Mouse (Mus musculus) liver, adult 2 months (tissue): Measurements from ENCODE around the gene Armc6. TPM values are rescaled to one million over a fixed set of nuclear protein-coding genes. Genes with fewer than 3 reads are reported as not detected.

Experiments used
- DNase-seq: peaks from one replicate; pipeline ENCODE4 v3.0.0-alpha.2; 2011; ENCODE audit warnings: low read depth, low spot score; ENCODE audit errors: extremely low read depth
- H3K27ac ChIP-seq: fragments of 200-500 bp; replicated peaks from 2 replicates; pipeline ENCODE4 v1.5.1; 2012; ENCODE audit warnings: low read depth, mild to moderate bottlenecking, control low read depth, inconsistent platforms, low read length; ENCODE audit not compliant: insufficient read depth
- H3K27me3 ChIP-seq: fragments of 200-500 bp; 2 replicates; pipeline ENCODE4 v1.6.1; 2012; ENCODE audit warnings: mild to moderate bottlenecking, moderate library complexity, low read length, inconsistent platforms; ENCODE audit not compliant: control insufficient read depth, insufficient read depth
- H3K36me3 ChIP-seq: fragments of 200-500 bp; 2 replicates; pipeline ENCODE4 v1.6.1; 2012; ENCODE audit warnings: low read length, inconsistent platforms; ENCODE audit not compliant: control insufficient read depth, insufficient read depth
- H3K4me1 ChIP-seq: fragments of 200-500 bp; 2 replicates; pipeline ENCODE4 v1.6.1; 2011; ENCODE audit warnings: low read length; ENCODE audit not compliant: control insufficient read depth, insufficient read depth
- H3K4me3 ChIP-seq: fragments of 200-500 bp; 2 replicates; pipeline ENCODE4 v1.5.1; 2011; ENCODE audit warnings: low read depth, mild to moderate bottlenecking, control low read depth, low read length, moderate library complexity; ENCODE audit not compliant: insufficient read depth
- H3K79me2 ChIP-seq: fragments of 200-500 bp; 2 replicates; pipeline ENCODE4 v1.6.1; 2012; ENCODE audit warnings: inconsistent platforms, mild to moderate bottlenecking, low read length, moderate library complexity; ENCODE audit not compliant: control insufficient read depth, insufficient read depth
- H3K9ac ChIP-seq: fragments of 200-500 bp; 2 replicates; pipeline ENCODE4 v1.6.1; 2012; ENCODE audit warnings: low read depth, mild to moderate bottlenecking, control low read depth, inconsistent platforms, low read length
- CTCF ChIP-seq: fragments of 200-500 bp; IDR thresholded peaks from 2 replicates; pipeline ENCODE4 v1.5.1; 2011; ENCODE audit warnings: low read depth, low read length, control low read depth
- POLR2A ChIP-seq: fragments of 200-500 bp; IDR thresholded peaks from 2 replicates; pipeline ENCODE4 v1.6.1; 2011; ENCODE audit warnings: low read length, control low read depth; ENCODE audit not compliant: insufficient read depth; ENCODE audit errors: extremely low read depth
- WGBS: fragments of 180-500 bp; shearing (Covaris S2); methylation state at CpG from one replicate; pipeline ENCODE4 v1.1.7; 2018; 5-methylcytosine and 5-hydroxymethylcytosine counted together
- polyA plus RNA-seq: library from polyadenylated mRNA; depleted of rRNA; stranded (reverse); fragments of >200 nt; gene quantifications from 2 replicates; pipeline ENCODE4 v1.2.3, GENCODE M21; 2012
- total RNA-seq: library from RNA; depleted of rRNA; stranded (reverse); fragments of >200 nt; gene quantifications from 2 replicates; pipeline ENCODE4 v1.2.3, GENCODE M21; 2014

Armc6 gene
- total and polyA plus RNA-seq, 2 experiments = 4.4 to 9.6 TPM

- Histone ChIP-seq H3K27me3 (no peaks in the 10 kb centered on the region), H3K36me3 (peaks cover 48% of the 10 kb centered on the region), H3K9ac (no peak overlapping the region), H3K4me3 (no peak overlapping the region), H3K27ac (no peak overlapping the region), H3K4me1 (no peaks in the 10 kb centered on the region), H3K79me2 (peaks cover 6% of the 10 kb centered on the region)
- no peak for DNase-seq
- TF ChIP-seq POLR2A = no peak
- TF ChIP-seq CTCF = no peak
- WGBS = 95% methylated on average over 6 of the region's 6 CpGs
These were observed 12.4 kb upstream of the Armc6 start for GRCm38 (mm10) chr8:70246622-70247021.

- Histone ChIP-seq H3K4me3 (no peak overlapping the region), H3K9ac (no peak overlapping the region), H3K27ac (no peak overlapping the region), H3K4me1 (peaks cover 6% of the 10 kb centered on the region), H3K36me3 (peaks cover 44% of the 10 kb centered on the region), H3K79me2 (peaks cover 2% of the 10 kb centered on the region), H3K27me3 (no peaks in the 10 kb centered on the region)
- no peak for DNase-seq
- 92% methylated on average over 5 of the region's 5 CpGs for WGBS
- no peak for TF ChIP-seq POLR2A
- TF ChIP-seq CTCF = peak; percentile 51
These were observed 6.4 kb upstream of the Armc6 start for GRCm38 (mm10) chr8:70240642-70241041.

DNA sequence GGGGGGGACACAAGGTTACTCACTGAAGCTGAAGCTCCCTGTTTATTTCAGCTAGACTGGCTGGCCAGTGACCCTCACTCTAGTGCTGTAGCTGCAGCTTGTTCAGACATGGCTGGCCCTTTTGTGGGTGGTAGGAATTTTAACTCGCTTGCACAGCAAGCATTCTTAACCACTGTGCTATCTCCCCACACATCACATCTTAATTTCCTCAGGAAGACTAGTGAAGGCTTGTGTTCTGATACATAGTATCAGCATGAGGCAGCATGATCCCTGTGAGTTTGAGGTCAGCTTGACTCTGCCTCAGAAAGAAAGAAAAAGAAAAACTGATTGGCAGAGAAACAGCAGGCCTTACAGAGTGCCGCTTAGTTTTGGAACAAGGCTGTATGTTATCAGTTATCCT is 3.6 kb upstream of the Armc6 start:
- TF ChIP-seq CTCF (no peak), POLR2A (no peak)
- Histone ChIP-seq H3K27me3 (no peaks in the 10 kb centered on the region), H3K4me1 (peaks cover 14% of the 10 kb centered on the region), H3K9ac (no peak overlapping the region), H3K4me3 (no peak overlapping the region), H3K36me3 (peaks cover 28% of the 10 kb centered on the region), H3K27ac (no peak overlapping the region), H3K79me2 (no peaks in the 10 kb centered on the region; the same call in 1 of the 2 replicates)
- DNase-seq = no peak
- WGBS = 80% methylated on average over 2 of the region's 2 CpGs

DNA sequence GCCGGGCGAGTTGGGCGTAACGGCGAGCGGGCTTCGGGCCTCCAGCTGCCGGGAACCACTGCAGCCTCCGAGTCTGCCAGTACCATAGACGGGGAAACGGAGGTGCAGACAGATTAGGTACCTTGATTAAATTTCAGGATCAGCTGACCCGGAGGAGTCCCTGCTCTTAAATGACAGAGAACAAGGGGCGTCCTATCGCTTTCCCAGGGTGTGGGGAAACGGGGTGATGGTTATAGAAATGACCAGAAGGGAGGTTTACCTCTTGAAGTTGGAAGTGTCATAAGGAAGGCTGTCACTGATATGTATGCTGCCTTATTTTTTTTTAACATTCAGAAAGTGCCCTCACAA is 489 bp upstream of the Armc6 start:
- peak overlapping the region; percentile 72 for H3K9ac ChIP-seq
- peaks cover 14% of the 10 kb centered on the region for H3K4me1 ChIP-seq
- no peaks in the 10 kb centered on the region for H3K27me3 ChIP-seq
- H3K4me3 ChIP-seq = peak overlapping the region; percentile 68
- no peak for DNase-seq
- H3K27ac ChIP-seq = peak overlapping the region; percentile 34
- no peak for TF ChIP-seq POLR2A
- TF ChIP-seq CTCF = no peak
- 0% methylated on average over 15 of the region's 15 CpGs for WGBS
- H3K79me2 ChIP-seq = no peaks in the 10 kb centered on the region; the same call in 1 of the 2 replicates
- H3K36me3 ChIP-seq = peaks cover 15% of the 10 kb centered on the region

DNA sequence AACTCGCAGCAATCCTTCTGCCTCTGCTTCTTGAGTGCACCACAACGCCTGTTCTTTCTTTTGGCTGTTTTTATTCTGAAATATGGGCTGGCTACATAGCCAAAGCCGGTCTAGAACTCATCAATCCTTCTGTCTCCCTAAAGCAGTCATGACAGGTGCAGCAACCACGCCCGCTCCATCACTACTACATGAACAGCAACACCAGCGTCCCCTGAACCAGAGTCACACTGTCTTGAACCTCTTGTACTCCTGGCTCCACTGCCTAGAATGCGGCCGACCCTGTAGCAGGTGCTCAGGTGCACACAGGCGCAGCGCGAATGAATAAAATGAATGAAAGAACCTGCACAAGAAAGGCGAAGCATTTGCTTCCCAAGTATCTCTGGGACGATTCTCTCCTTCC is 660 bp downstream of the Armc6 start:
- Histone ChIP-seq H3K4me3 (peak overlapping the region; percentile 68), H3K36me3 (peaks cover 14% of the 10 kb centered on the region), H3K27me3 (no peaks in the 10 kb centered on the region), H3K27ac (no peak overlapping the region), H3K4me1 (peaks cover 14% of the 10 kb centered on the region), H3K79me2 (no peaks in the 10 kb centered on the region; the same call in 1 of the 2 replicates), H3K9ac (peak overlapping the region; percentile 87)
- TF ChIP-seq POLR2A (no peak), CTCF (no peak)
- 9% methylated on average over 13 of the region's 13 CpGs for WGBS
- DNase-seq = no peak

DNA sequence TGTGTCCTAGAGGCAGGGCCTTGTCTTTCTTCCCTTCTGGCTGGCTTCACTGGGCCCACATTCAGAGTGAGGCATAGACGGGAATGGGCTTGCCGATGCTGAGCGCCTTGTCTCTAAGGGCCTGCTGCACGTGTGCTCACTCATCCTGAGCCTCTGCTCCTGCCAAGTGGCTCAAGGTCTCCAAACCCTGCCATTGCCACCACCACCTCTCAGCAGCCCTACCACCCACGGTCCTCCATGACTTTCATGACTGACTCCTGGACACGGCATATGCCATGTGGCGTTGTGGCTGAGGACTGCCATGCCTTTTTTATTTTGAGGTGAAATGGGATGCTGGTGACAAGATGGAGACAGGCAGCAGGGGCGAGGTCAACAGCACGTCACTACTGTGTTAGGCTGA is 3.4 kb downstream of the Armc6 start:
- Histone ChIP-seq H3K9ac (no peak overlapping the region), H3K4me3 (no peak overlapping the region), H3K27ac (no peak overlapping the region), H3K79me2 (no peaks in the 10 kb centered on the region; the same call in 1 of the 2 replicates), H3K27me3 (no peaks in the 10 kb centered on the region), H3K4me1 (peaks cover 10% of the 10 kb centered on the region), H3K36me3 (peaks cover 3% of the 10 kb centered on the region; the same call in 1 of the 2 replicates)
- 94% methylated on average over 9 of the region's 9 CpGs for WGBS
- DNase-seq = no peak
- TF ChIP-seq POLR2A = no peak
- TF ChIP-seq CTCF = no peak
